Mouse (Mus musculus) heart, postnatal 0 days (tissue): ENCODE measurements around the gene Psmb9. TPM values are rescaled to one million over a fixed set of nuclear protein-coding genes. Genes with fewer than 3 reads are reported as not detected.
"Not testable (repeated sequence)": the region's sequence is repeated elsewhere in the genome, so short reads cannot be mapped to it uniquely, and the experiment has no call there.

Experiments used
- ATAC-seq: fragments of 200-750 bp; cut with Nextera tagmentation; 2 replicates; pipeline ENCODE4 v1.8.0; 2017; ENCODE audit warnings: low read depth, moderate number of reproducible peaks, moderate library complexity; ENCODE audit not compliant: insufficient read depth
- DNase-seq: peaks from one replicate; pipeline ENCODE4 v3.0.0-alpha.2; 2016; ENCODE audit warnings: low spot score
- H3K27ac ChIP-seq: fragments of 300-500 bp; sonication (generic); 2 replicates; pipeline ENCODE4 v1.5.1; 2014; ENCODE audit warnings: low read depth, mild to moderate bottlenecking
- H3K27me3 ChIP-seq: fragments of 300-500 bp; sonication (generic); 2 replicates; pipeline ENCODE4 v1.6.1; 2014; ENCODE audit warnings: low read length, mixed read lengths; ENCODE audit not compliant: control insufficient read depth, insufficient read depth
- H3K36me3 ChIP-seq: fragments of 300-500 bp; sonication (generic); replicated peaks from 2 replicates; pipeline ENCODE4 v1.6.1; 2014; ENCODE audit warnings: low read length, mixed read lengths; ENCODE audit not compliant: control insufficient read depth, insufficient read depth
- H3K4me1 ChIP-seq: fragments of 300-500 bp; sonication (generic); 2 replicates; pipeline ENCODE4 v1.6.1; 2014; ENCODE audit warnings: antibody characterized with exemption; ENCODE audit not compliant: control insufficient read depth, insufficient read depth
- H3K4me2 ChIP-seq: fragments of 300-500 bp; sonication (generic); 2 replicates; pipeline ENCODE4 v1.6.1; 2014; ENCODE audit warnings: low read depth, mild to moderate bottlenecking, low read length, moderate library complexity
- H3K4me3 ChIP-seq: fragments of 300-500 bp; sonication (generic); 2 replicates; pipeline ENCODE4 v1.5.1; 2014; ENCODE audit warnings: low read depth, low read length
- H3K9ac ChIP-seq: fragments of 300-500 bp; sonication (generic); replicated peaks from 2 replicates; pipeline ENCODE4 v1.6.1; 2014; ENCODE audit warnings: low read depth, low read length, mixed read lengths
- H3K9me3 ChIP-seq: fragments of 300-500 bp; sonication (generic); replicated peaks from 2 replicates; pipeline ENCODE4 v1.6.1; 2016; ENCODE audit warnings: low read length; ENCODE audit not compliant: control insufficient read depth
- CTCF ChIP-seq: IDR thresholded peaks from 2 replicates; pipeline ENCODE4 v1.5.1; 2016; ENCODE audit warnings: antibody characterized with exemption, control low read depth, low read depth
- EP300 ChIP-seq: IDR thresholded peaks from 2 replicates; pipeline ENCODE4 v1.6.1; 2016; ENCODE audit warnings: antibody characterized with exemption, low read depth
- whole genome bisulfite sequencing: fragments of 180-500 bp; shearing (Covaris S2); extraction: QIAGEN DNeasy Blood & Tissue Kit; methylation state at CpG from one replicate; pipeline ENCODE4 v1.1.7; 2014; 5-methylcytosine and 5-hydroxymethylcytosine counted together
- polyA plus RNA-seq: library from polyadenylated mRNA; unstranded; fragments of >200 nt; fragmentation: Nextera tagmentation; extraction: Ambion mirVana; gene quantifications from 2 replicates; pipeline ENCODE4 v1.2.1, GENCODE M21; 2015
- total RNA-seq: library from RNA; depleted of rRNA; stranded (reverse); fragments of >200 nt; gene quantifications from 2 replicates; pipeline ENCODE4 v1.2.3, GENCODE M21; 2014; ENCODE audit warnings: low replicate concordance

The Psmb9 gene
- total and polyA plus RNA-seq, 2 experiments from 2014 or later = 2.5 to 2.9 TPM

GRCm38 (mm10) chr17:34155534-34155933 lies 32.0 kb downstream of the Psmb9 start:
- Histone ChIP-seq H3K36me3 (no peaks in the 10 kb centered on the region), H3K4me3 (no peak overlapping the region), H3K9ac (no peak overlapping the region), H3K27me3 (no peaks in the 10 kb centered on the region), H3K9me3 (no peaks in the 10 kb centered on the region), H3K27ac (no peak overlapping the region), H3K4me2 (no peak overlapping the region), H3K4me1 (no peaks in the 10 kb centered on the region)
- TF ChIP-seq CTCF (no peak), EP300 (no peak)
- WGBS = 45% methylated on average over 5 of the region's 5 CpGs
- no peak for DNase-seq
- no peak for ATAC-seq

GRCm38 (mm10) chr17:34152923-34153322 lies 34.6 kb downstream of the Psmb9 start, which contains the start of gene H2-DMb1:
H2-DMb1 (plus strand) TSS chr17:34153072.
- no peak for TF ChIP-seq CTCF
- no peak for TF ChIP-seq EP300
- 45% methylated on average over 4 of the region's 4 CpGs for WGBS
- H3K4me3 ChIP-seq = no peak within 1 kb of the TSS
- DNase-seq = no peak
- no peak within 1 kb of the TSS for H3K27ac ChIP-seq
- no peaks in the 10 kb centered on the region for H3K9me3 ChIP-seq
- H3K9ac ChIP-seq = no peak within 1 kb of the TSS
- H3K4me2 ChIP-seq = no peak within 1 kb of the TSS
- peak; percentile 64 for ATAC-seq
- H3K4me1 ChIP-seq = no peaks in the 10 kb centered on the region
- H3K27me3 ChIP-seq = no peaks in the 10 kb centered on the region
- H3K36me3 ChIP-seq = no peaks in the 10 kb centered on the region

GRCm38 (mm10) chr17:34144960-34145371 lies 42.6 kb downstream of the Psmb9 start:
- no peak for ATAC-seq
- Histone ChIP-seq H3K27ac (no peak overlapping the region), H3K4me1 (peaks cover 3% of the 10 kb centered on the region; the same call in 1 of the 2 replicates), H3K27me3 (peaks cover 19% of the 10 kb centered on the region), H3K4me2 (no peak overlapping the region), H3K4me3 (no peak overlapping the region), H3K9ac (no peak overlapping the region), H3K9me3 (no peaks in the 10 kb centered on the region), H3K36me3 (no peaks in the 10 kb centered on the region)
- TF ChIP-seq CTCF (no peak), EP300 (no peak)
- WGBS = 74% methylated on average over 3 of the region's 3 CpGs
- DNase-seq = no peak

- Histone ChIP-seq H3K27me3 (peaks cover 26% of the 10 kb centered on the region), H3K4me1 (peaks cover 10% of the 10 kb centered on the region)
- H3K9me3 ChIP-seq, H3K36me3 ChIP-seq, H3K9ac ChIP-seq, H3K4me2 ChIP-seq, H3K4me3 ChIP-seq, H3K27ac ChIP-seq, ATAC-seq, DNase-seq: not testable (repeated sequence)
- 74% methylated on average over 4 of the region's 4 CpGs for WGBS
These were observed 43.3 kb downstream of the Psmb9 start for GRCm38 (mm10) chr17:34144221-34144620.

GRCm38 (mm10) chr17:34143461-34143860 lies 44.1 kb downstream of the Psmb9 start:
- WGBS = 51% methylated on average over 5 of the region's 5 CpGs
- Histone ChIP-seq H3K9me3 (no peaks in the 10 kb centered on the region), H3K9ac (no peak overlapping the region), H3K36me3 (no peaks in the 10 kb centered on the region), H3K4me2 (no peak overlapping the region), H3K27me3 (peaks cover 34% of the 10 kb centered on the region), H3K4me3 (no peak overlapping the region), H3K4me1 (peaks cover 10% of the 10 kb centered on the region), H3K27ac (no peak overlapping the region)
- no peak for ATAC-seq
- no peak for DNase-seq
- TF ChIP-seq CTCF = no peak
- no peak for TF ChIP-seq EP300

- DNase-seq = peak; percentile 45
- Histone ChIP-seq H3K9ac (no peak within 1 kb of the TSS), H3K4me2 (no peak within 1 kb of the TSS), H3K4me1 (peaks cover 10% of the 10 kb centered on the region), H3K27ac (peak within 1 kb of the TSS; percentile 62), H3K36me3 (no peaks in the 10 kb centered on the region), H3K4me3 (no peak within 1 kb of the TSS), H3K9me3 (no peaks in the 10 kb centered on the region), H3K27me3 (peaks cover 38% of the 10 kb centered on the region)
- 24% methylated on average over 7 of the region's 7 CpGs for WGBS
- peak; percentile 40; the same call in 1 of the 2 replicates for ATAC-seq
- no peak for TF ChIP-seq EP300
- no peak for TF ChIP-seq CTCF
These were observed 44.5 kb downstream of the Psmb9 start, which contains the start of gene H2-DMb2 for GRCm38 (mm10) chr17:34143033-34143432. H2-DMb2 (plus strand) TSS chr17:34143307.
